Mouse (Mus musculus): Measurements from ENCODE around the gene Tiprl. TPM values are rescaled to one million over a fixed set of nuclear protein-coding genes. Genes with fewer than 3 reads are reported as not detected.

Gene Tiprl
- 154 and 165 TPM in 2 replicates for polyA plus RNA-seq (2014; fragmentation: Nextera tagmentation; extraction: Ambion mirVana)

DNA sequence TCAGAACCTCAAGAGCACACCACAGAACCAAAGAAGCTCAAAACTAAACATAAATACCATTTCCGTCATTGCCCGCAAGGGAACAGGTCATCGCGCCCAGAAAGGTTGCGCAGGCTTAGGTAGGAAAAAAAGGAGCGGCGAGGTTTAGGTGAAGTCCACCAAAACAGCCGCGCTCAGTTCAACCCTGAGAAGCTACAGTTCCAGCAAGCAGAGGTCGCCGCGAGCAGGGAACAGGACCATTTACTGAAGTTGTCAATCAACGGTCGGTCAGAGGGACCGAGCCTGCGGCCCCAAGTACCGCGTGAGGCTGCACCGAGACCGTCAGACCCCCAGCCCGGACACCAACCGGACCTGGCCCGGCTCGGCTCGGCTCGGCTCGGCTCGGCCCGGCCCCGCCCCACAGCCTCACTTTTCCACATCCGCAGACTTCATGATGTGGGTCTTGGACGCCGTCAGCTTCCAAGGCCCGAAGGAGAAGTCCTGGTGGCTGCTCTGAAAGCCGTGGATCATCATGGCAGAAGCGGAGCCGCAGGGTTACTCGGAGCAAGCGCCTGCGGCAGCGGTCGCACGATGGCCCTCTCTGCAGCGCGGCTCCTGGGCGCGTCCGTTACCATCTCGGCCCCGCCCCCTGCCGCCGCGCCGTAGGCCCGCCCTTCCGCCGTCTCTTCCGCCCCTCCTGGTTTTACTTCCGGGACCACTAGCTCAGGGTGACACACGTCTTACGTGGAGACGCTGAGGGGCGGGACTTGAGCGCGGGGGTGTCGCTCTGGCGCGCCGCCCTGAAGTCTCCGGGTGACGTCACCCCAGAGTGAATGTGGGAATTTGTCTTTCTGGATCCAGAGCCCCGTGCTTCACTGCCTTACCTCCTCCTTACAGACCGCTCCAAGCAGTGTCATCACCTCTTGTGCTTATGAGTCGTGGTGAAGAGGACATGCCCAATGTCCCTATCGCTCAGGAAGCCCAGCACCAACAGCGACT is at the start of gene Tiprl:
Gene Tiprl, minus strand, starts transcription at position 676 of the 978 bp plus-strand sequence.
- peaks cover 14% of the 10 kb centered on the region for H3K4me1 ChIP-seq (ENCODE audit: control insufficient read depth, insufficient read depth, low read length)
- H3K27me3 ChIP-seq (replicated peaks; ENCODE audit: control insufficient read depth, insufficient read depth, low read length), result no peaks in the 10 kb centered on the region
- H3K4me2 ChIP-seq (ENCODE audit: low read length), result peak within 1 kb of the TSS; percentile 60
- ATAC-seq (peak; percentile 99), DNase-seq (ENCODE audit: low spot score) (peak; percentile 98)
- WGBS, result under 1% methylated on average over 76 of the region's 76 CpGs
- peak within 1 kb of the TSS; percentile 89 for H3K27ac ChIP-seq (ENCODE audit: low read depth, low read length)
- H3K36me3 ChIP-seq (ENCODE audit: control insufficient read depth, insufficient read depth, low read length), result no peaks in the 10 kb centered on the region
- no peaks in the 10 kb centered on the region for H3K9me3 ChIP-seq (replicated peaks; ENCODE audit: control insufficient read depth, low read length)
- peak within 1 kb of the TSS; percentile 92 for H3K9ac ChIP-seq (ENCODE audit: low read length)
- H3K4me3 ChIP-seq (ENCODE audit: low read depth, low read length), result peak within 1 kb of the TSS; percentile 90

- no peaks in the 10 kb centered on the region for H3K27me3 ChIP-seq (replicated peaks; ENCODE audit: control insufficient read depth, insufficient read depth, low read length)
- H3K4me3 ChIP-seq (ENCODE audit: low read depth, low read length), result peak overlapping the region; percentile 80
- WGBS, result 49% methylated on average over 7 of the region's 7 CpGs
- no peak overlapping the region for H3K27ac ChIP-seq (ENCODE audit: low read depth, low read length)
- no peak for DNase-seq (ENCODE audit: low spot score)
- H3K9ac ChIP-seq (ENCODE audit: low read length), result no peak overlapping the region
- no peaks in the 10 kb centered on the region for H3K9me3 ChIP-seq (replicated peaks; ENCODE audit: control insufficient read depth, low read length)
- H3K4me2 ChIP-seq (ENCODE audit: low read length), result peak overlapping the region; percentile 81
- H3K36me3 ChIP-seq (ENCODE audit: control insufficient read depth, insufficient read depth, low read length), result no peaks in the 10 kb centered on the region
- ATAC-seq, result no peak
- peaks cover 28% of the 10 kb centered on the region for H3K4me1 ChIP-seq (ENCODE audit: control insufficient read depth, insufficient read depth, low read length)
Observed at GRCm38 (mm10) chr1:165284096-165284495, 47.3 kb upstream of the Tiprl start.

GRCm38 (mm10) chr1:165282967-165283345 is 46.2 kb upstream of the Tiprl start:
- DNase-seq (ENCODE audit: low spot score) (no peak), ATAC-seq (no peak)
- H3K36me3 ChIP-seq (ENCODE audit: control insufficient read depth, insufficient read depth, low read length), result no peaks in the 10 kb centered on the region
- H3K4me1 ChIP-seq (ENCODE audit: control insufficient read depth, insufficient read depth, low read length), result peaks cover 28% of the 10 kb centered on the region
- 7% methylated on average over 7 of the region's 7 CpGs for WGBS
- H3K9me3 ChIP-seq (replicated peaks; ENCODE audit: control insufficient read depth, low read length), result no peaks in the 10 kb centered on the region
- peak overlapping the region; percentile 96 for H3K9ac ChIP-seq (ENCODE audit: low read length)
- H3K4me2 ChIP-seq (ENCODE audit: low read length), result peak overlapping the region; percentile 81
- H3K27me3 ChIP-seq (replicated peaks; ENCODE audit: control insufficient read depth, insufficient read depth, low read length), result no peaks in the 10 kb centered on the region
- H3K27ac ChIP-seq (ENCODE audit: low read depth, low read length), result no peak overlapping the region
- peak overlapping the region; percentile 80 for H3K4me3 ChIP-seq (ENCODE audit: low read depth, low read length)

DNA sequence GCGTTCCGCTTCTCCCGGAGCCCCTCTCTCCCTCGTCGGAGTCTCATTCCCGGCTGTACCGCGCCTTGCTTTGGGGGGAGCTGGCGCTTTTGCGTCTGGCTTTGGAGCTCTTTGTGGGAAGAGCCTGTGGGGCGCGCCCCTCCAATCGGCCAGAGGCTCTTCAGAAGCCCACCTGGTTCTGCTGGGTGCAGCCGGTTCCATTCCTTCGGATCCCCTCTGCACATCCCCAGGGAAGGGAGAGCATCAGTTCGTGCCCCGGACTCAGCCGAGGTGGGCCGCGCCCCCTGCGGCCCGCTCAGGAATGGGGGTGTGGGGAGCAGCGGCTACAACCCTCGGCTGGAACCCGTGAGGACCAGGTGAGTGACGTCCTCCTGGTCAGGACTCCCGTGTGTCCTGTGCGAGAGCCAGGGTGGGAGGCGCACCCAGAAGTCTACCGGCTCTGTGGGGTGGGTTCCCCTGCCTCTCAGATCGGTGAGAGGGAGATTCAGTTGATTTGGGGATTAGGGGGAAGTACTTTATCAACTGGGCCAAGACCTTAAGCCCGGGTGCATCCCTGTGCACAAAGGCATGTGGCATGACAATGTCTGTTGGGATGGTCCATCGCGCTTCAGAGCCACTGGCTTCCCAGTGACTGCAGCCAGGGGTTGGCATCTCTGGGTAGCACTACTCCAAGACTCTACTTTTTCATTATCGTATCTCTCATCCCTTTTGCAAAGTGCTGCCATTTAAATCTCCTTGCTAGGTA is 45.6 kb upstream of the Tiprl start:
- WGBS, result under 1% methylated on average over 35 of the region's 35 CpGs
- peak; percentile 31 for DNase-seq (ENCODE audit: low spot score)

GRCm38 (mm10) chr1:165281351-165282221 is 44.8 kb upstream of the Tiprl start:
- Histone ChIP-seq H3K4me1 (ENCODE audit: control insufficient read depth, insufficient read depth, low read length) (peaks cover 28% of the 10 kb centered on the region), H3K9me3 (replicated peaks; ENCODE audit: control insufficient read depth, low read length) (no peaks in the 10 kb centered on the region), H3K4me3 (ENCODE audit: low read depth, low read length) (peak overlapping the region; percentile 80), H3K4me2 (ENCODE audit: low read length) (peak overlapping the region; percentile 81), H3K27ac (ENCODE audit: low read depth, low read length) (peak overlapping the region; percentile 94), H3K27me3 (replicated peaks; ENCODE audit: control insufficient read depth, insufficient read depth, low read length) (no peaks in the 10 kb centered on the region), H3K36me3 (ENCODE audit: control insufficient read depth, insufficient read depth, low read length) (no peaks in the 10 kb centered on the region), H3K9ac (ENCODE audit: low read length) (peak overlapping the region; percentile 96)
- ATAC-seq (peak; percentile 86), DNase-seq (ENCODE audit: low spot score) (peak; percentile 71)
- WGBS, result under 1% methylated on average over 54 of the region's 71 CpGs

More for the DNA sequence above, 45.6 kb upstream of the Tiprl start:
- Histone ChIP-seq H3K4me2 (ENCODE audit: low read length) (peak overlapping the region; percentile 81), H3K9me3 (replicated peaks; ENCODE audit: control insufficient read depth, low read length) (no peaks in the 10 kb centered on the region), H3K27me3 (replicated peaks; ENCODE audit: control insufficient read depth, insufficient read depth, low read length) (no peaks in the 10 kb centered on the region), H3K9ac (ENCODE audit: low read length) (peak overlapping the region; percentile 96), H3K4me3 (ENCODE audit: low read depth, low read length) (peak overlapping the region; percentile 80), H3K27ac (ENCODE audit: low read depth, low read length) (peak overlapping the region; percentile 94), H3K4me1 (ENCODE audit: control insufficient read depth, insufficient read depth, low read length) (peaks cover 28% of the 10 kb centered on the region), H3K36me3 (ENCODE audit: control insufficient read depth, insufficient read depth, low read length) (no peaks in the 10 kb centered on the region)
- ATAC-seq, result peak; percentile 12

DNA sequence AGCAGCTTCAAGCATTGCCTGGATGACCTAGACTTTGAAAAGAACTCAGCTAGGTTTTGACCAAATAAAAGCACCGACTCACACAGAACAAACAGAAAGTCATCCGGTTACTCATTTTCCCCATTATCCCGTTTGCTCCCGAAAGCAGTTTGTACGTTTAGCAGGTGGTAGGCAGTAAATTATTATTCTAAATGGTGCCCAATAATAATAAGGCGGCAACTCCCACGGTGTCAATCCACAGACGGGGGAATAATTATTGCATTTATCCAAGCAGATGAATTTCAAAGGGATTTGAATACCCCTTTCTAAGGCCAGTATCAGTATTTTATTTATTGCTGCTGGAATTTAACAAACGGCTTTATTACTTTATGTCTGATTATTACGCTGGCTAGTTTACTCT is 43.9 kb upstream of the Tiprl start:
- WGBS, result 22% methylated on average over 10 of the region's 10 CpGs
- Histone ChIP-seq H3K9ac (ENCODE audit: low read length) (peak overlapping the region; percentile 96), H3K27me3 (replicated peaks; ENCODE audit: control insufficient read depth, insufficient read depth, low read length) (no peaks in the 10 kb centered on the region), H3K9me3 (replicated peaks; ENCODE audit: control insufficient read depth, low read length) (no peaks in the 10 kb centered on the region), H3K4me3 (ENCODE audit: low read depth, low read length) (peak overlapping the region; percentile 80), H3K27ac (ENCODE audit: low read depth, low read length) (peak overlapping the region; percentile 94), H3K4me1 (ENCODE audit: control insufficient read depth, insufficient read depth, low read length) (peaks cover 28% of the 10 kb centered on the region), H3K4me2 (ENCODE audit: low read length) (peak overlapping the region; percentile 81), H3K36me3 (ENCODE audit: control insufficient read depth, insufficient read depth, low read length) (no peaks in the 10 kb centered on the region)
- peak; percentile 56 for DNase-seq (ENCODE audit: low spot score)
- ATAC-seq, result no peak

DNA sequence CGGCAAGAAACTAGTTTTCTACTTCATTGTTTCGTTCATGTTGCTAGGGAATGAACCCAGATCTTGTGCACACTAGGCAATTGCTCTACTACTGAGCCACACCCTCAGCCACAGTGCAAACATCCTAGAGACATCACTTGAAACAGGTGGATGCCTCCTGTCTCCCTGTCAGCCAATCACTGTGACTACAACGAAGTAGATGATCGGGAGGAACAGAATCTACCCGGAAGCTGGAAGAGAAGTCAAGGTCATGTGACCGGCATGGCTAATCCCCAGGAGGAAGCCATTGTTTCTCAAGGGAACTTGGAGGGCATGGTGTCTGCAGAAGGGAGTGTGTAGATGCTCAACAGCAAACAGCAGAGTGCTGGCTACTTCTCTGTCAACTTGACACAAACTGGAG is 38.1 kb upstream of the Tiprl start:
- DNase-seq (ENCODE audit: low spot score) (no peak), ATAC-seq (no peak)
- no peak overlapping the region for H3K4me2 ChIP-seq (ENCODE audit: low read length)
- no peak overlapping the region for H3K9ac ChIP-seq (ENCODE audit: low read length)
- no peak overlapping the region for H3K4me3 ChIP-seq (ENCODE audit: low read depth, low read length)
- H3K27ac ChIP-seq (ENCODE audit: low read depth, low read length), result no peak overlapping the region
- H3K9me3 ChIP-seq (replicated peaks; ENCODE audit: control insufficient read depth, low read length), result no peaks in the 10 kb centered on the region
- H3K36me3 ChIP-seq (ENCODE audit: control insufficient read depth, insufficient read depth, low read length), result no peaks in the 10 kb centered on the region
- no peaks in the 10 kb centered on the region; the same call in 1 of the 2 replicates for H3K4me1 ChIP-seq (ENCODE audit: control insufficient read depth, insufficient read depth, low read length)
- 89% methylated on average over 6 of the region's 6 CpGs for WGBS
- H3K27me3 ChIP-seq (replicated peaks; ENCODE audit: control insufficient read depth, insufficient read depth, low read length), result no peaks in the 10 kb centered on the region

- Histone ChIP-seq H3K4me3 (ENCODE audit: low read depth, low read length) (no peak overlapping the region), H3K4me2 (ENCODE audit: low read length) (no peak overlapping the region), H3K36me3 (ENCODE audit: control insufficient read depth, insufficient read depth, low read length) (no peaks in the 10 kb centered on the region), H3K27me3 (replicated peaks; ENCODE audit: control insufficient read depth, insufficient read depth, low read length) (no peaks in the 10 kb centered on the region), H3K27ac (ENCODE audit: low read depth, low read length) (no peak overlapping the region), H3K9ac (ENCODE audit: low read length) (no peak overlapping the region), H3K4me1 (ENCODE audit: control insufficient read depth, insufficient read depth, low read length) (no peaks in the 10 kb centered on the region), H3K9me3 (replicated peaks; ENCODE audit: control insufficient read depth, low read length) (no peaks in the 10 kb centered on the region)
- DNase-seq (ENCODE audit: low spot score), result peak; percentile 73
- ATAC-seq, result peak; percentile 29; the same call in 1 of the 2 replicates
- 47% methylated on average over 11 of the region's 11 CpGs for WGBS
Observed at GRCm38 (mm10) chr1:165252027-165252671, 15.4 kb upstream of the Tiprl start.

Data from forebrain, embryonic 14.5 days (tissue).